ENCODE assay signal across 8 mouse cellular contexts in genomic region chr13:31557768-31558520, GRCm38 (mm10). TPM values are rescaled to one million over a fixed set of nuclear protein-coding genes. Genes with fewer than 3 reads are reported as not detected.
DNase-seq lines count a peak whose midpoint lies in the region; ATAC-seq and TF ChIP-seq lines count a peak whose summit lies in the region.
"Had no signal": no experiment of that assay in that cellular context is flagged by ENCODE, and none has a peak within 500 bp of the region (broad histone marks: within the 10 kb centered on the region; RNA-seq: fewer than 3 reads in every experiment).

No protein-coding gene starts in this region.

- no peaks in the 10 kb centered on the region for H3K36me3 ChIP-seq in forebrain, embryonic 15.5 days
- H3K36me3 ChIP-seq in hindbrain, postnatal 0 days (ENCODE audit: insufficient read depth, low read length): no peaks in the 10 kb centered on the region
- H3K36me3 ChIP-seq in limb, embryonic 14.5 days (ENCODE audit: control insufficient read depth, insufficient read depth, low read length): no peaks in the 10 kb centered on the region
- H3K36me3 ChIP-seq in midbrain, embryonic 12.5 days: no peaks in the 10 kb centered on the region
- H3K36me3 ChIP-seq in stomach, embryonic 15.5 days: no peaks in the 10 kb centered on the region

- H3K27me3 ChIP-seq in forebrain, embryonic 15.5 days: peaks cover 89% of the 10 kb centered on the region
- H3K27me3 ChIP-seq in hindbrain, postnatal 0 days (ENCODE audit: insufficient read depth, low read length): peaks cover 78% of the 10 kb centered on the region
- peaks cover 86% of the 10 kb centered on the region for H3K27me3 ChIP-seq in limb, embryonic 14.5 days (ENCODE audit: control insufficient read depth, insufficient read depth, low read length)
- H3K27me3 ChIP-seq in midbrain, embryonic 12.5 days: peaks cover 93% of the 10 kb centered on the region
- H3K27me3 ChIP-seq in stomach, embryonic 15.5 days (replicated peaks): peaks cover 53% of the 10 kb centered on the region

- no peak overlapping the region for H3K27ac ChIP-seq in forebrain, embryonic 15.5 days (replicated peaks)
- peak overlapping the region; percentile 45; the same call in 1 of the 2 replicates for H3K27ac ChIP-seq in hindbrain, postnatal 0 days
- H3K27ac ChIP-seq in limb, embryonic 14.5 days (replicated peaks; ENCODE audit: low read depth, low read length): no peak overlapping the region
- H3K27ac ChIP-seq in midbrain, embryonic 12.5 days (replicated peaks): no peak overlapping the region
- peak overlapping the region; percentile 88 for H3K27ac ChIP-seq in stomach, embryonic 15.5 days

- TF ChIP-seq POLR2A in limb, embryonic 14.5 days (IDR thresholded peaks at IDR 0.05; ENCODE audit: borderline replicate concordance, extremely low read depth, insufficient read depth, insufficient read length): no peak

- under 1% methylated on average over 72 of the region's 73 CpGs for WGBS in forebrain, embryonic 15.5 days
- under 1% methylated on average over 73 of the region's 73 CpGs for WGBS in hindbrain, postnatal 0 days
- WGBS in limb, embryonic 14.5 days: 1% methylated on average over 61 of the region's 73 CpGs
- WGBS in midbrain, embryonic 12.5 days: under 1% methylated on average over 69 of the region's 73 CpGs
- under 1% methylated on average over 62 of the region's 73 CpGs for WGBS in stomach, embryonic 15.5 days

- ATAC-seq in forebrain, embryonic 15.5 days (replicated peaks): peak; percentile 30
- ATAC-seq in hindbrain, postnatal 0 days: peak; percentile 33; the same call in 1 of the 2 replicates
- ATAC-seq in limb, embryonic 14.5 days (ENCODE audit: low FRiP score, low read depth): peak; percentile 39; the same call in 1 of the 2 replicates
- ATAC-seq in midbrain, embryonic 12.5 days (ENCODE audit: low FRiP score, low read depth): peak; percentile 29; the same call in 1 of the 2 replicates
- peak; percentile 86 for ATAC-seq in stomach, embryonic 15.5 days (ENCODE audit: insufficient read depth, low FRiP score, low read depth)

- peak overlapping the region; percentile 53 for H3K9ac ChIP-seq in forebrain, embryonic 15.5 days (replicated peaks)
- peak overlapping the region; percentile 44; the same call in 1 of the 2 replicates for H3K9ac ChIP-seq in hindbrain, postnatal 0 days (replicated peaks; ENCODE audit: low read length)
- peak overlapping the region; percentile 38 for H3K9ac ChIP-seq in limb, embryonic 14.5 days (ENCODE audit: low read depth, low read length, severe bottlenecking)
- H3K9ac ChIP-seq in midbrain, embryonic 12.5 days (replicated peaks): no peak overlapping the region
- peak overlapping the region; percentile 48; the same call in 1 of the 2 replicates for H3K9ac ChIP-seq in stomach, embryonic 15.5 days

- peak overlapping the region; percentile 98 for H3K4me2 ChIP-seq in forebrain, embryonic 15.5 days (replicated peaks)
- H3K4me2 ChIP-seq in hindbrain, postnatal 0 days (ENCODE audit: low read depth, low read length): peak overlapping the region; percentile 92
- H3K4me2 ChIP-seq in limb, embryonic 14.5 days (replicated peaks; ENCODE audit: low read depth, low read length, severe bottlenecking): peak overlapping the region; percentile 100
- H3K4me2 ChIP-seq in midbrain, embryonic 12.5 days (replicated peaks): peak overlapping the region; percentile 94
- peak overlapping the region; percentile 99 for H3K4me2 ChIP-seq in stomach, embryonic 15.5 days

- H3K9me3 ChIP-seq in forebrain, embryonic 15.5 days: no peaks in the 10 kb centered on the region
- H3K9me3 ChIP-seq in hindbrain, postnatal 0 days (ENCODE audit: low read length): no peaks in the 10 kb centered on the region
- no peaks in the 10 kb centered on the region for H3K9me3 ChIP-seq in limb, embryonic 14.5 days (ENCODE audit: control insufficient read depth, low read length)
- no peaks in the 10 kb centered on the region for H3K9me3 ChIP-seq in midbrain, embryonic 12.5 days
- no peaks in the 10 kb centered on the region for H3K9me3 ChIP-seq in stomach, embryonic 15.5 days

- peak; percentile 49 for DNase-seq in ES-CJ7 (ENCODE audit: low read depth, low spot score)
- peak; percentile 67 for DNase-seq in adrenal gland, postnatal 25 days
- DNase-seq in hindbrain, postnatal 0 days (ENCODE audit: low spot score): peak; percentile 10
- peak; percentile 28 for DNase-seq in limb, embryonic 14.5 days (ENCODE audit: low spot score)

- peaks cover 29% of the 10 kb centered on the region for H3K4me1 ChIP-seq in forebrain, embryonic 15.5 days
- H3K4me1 ChIP-seq in hindbrain, postnatal 0 days (ENCODE audit: insufficient read depth, low read length): peaks cover 16% of the 10 kb centered on the region
- peaks cover 16% of the 10 kb centered on the region; the same call in 1 of the 2 replicates for H3K4me1 ChIP-seq in limb, embryonic 14.5 days (ENCODE audit: control insufficient read depth, insufficient read depth, low read length)
- peaks cover 24% of the 10 kb centered on the region for H3K4me1 ChIP-seq in midbrain, embryonic 12.5 days
- H3K4me1 ChIP-seq in stomach, embryonic 15.5 days: peaks cover 15% of the 10 kb centered on the region; the same call in 1 of the 2 replicates

- peak overlapping the region; percentile 52 for H3K4me3 ChIP-seq in forebrain, embryonic 15.5 days
- H3K4me3 ChIP-seq in hindbrain, postnatal 0 days (ENCODE audit: low read length): peak overlapping the region; percentile 51
- H3K4me3 ChIP-seq in limb, embryonic 14.5 days (replicated peaks; ENCODE audit: low read length): peak overlapping the region; percentile 61
- peak overlapping the region; percentile 55 for H3K4me3 ChIP-seq in midbrain, embryonic 12.5 days
- peak overlapping the region; percentile 56 for H3K4me3 ChIP-seq in stomach, embryonic 15.5 days (replicated peaks)

- no peak for TF ChIP-seq CTCF in hindbrain, postnatal 0 days (IDR thresholded peaks at IDR 0.05; ENCODE audit: low read depth)

RNA-seq across cellular contexts. Expression of gene A530084C06Rik, which starts 1.2 kb away (rescaled TPM):
- 0.09 and 0.29 TPM in 2 replicates for total RNA-seq in adrenal gland, postnatal 25 days (2021)
- polyA plus RNA-seq in forebrain, embryonic 15.5 days (2015; fragmentation: Nextera tagmentation; extraction: Ambion mirVana): not detected in 2 replicates
- total RNA-seq in hindbrain, postnatal 0 days (2014; rRNA removed): 1.1 and 1.3 TPM in 2 replicates
- polyA plus RNA-seq in hindbrain, postnatal 0 days (2015; fragmentation: Nextera tagmentation; extraction: Ambion mirVana): not detected in 2 replicates
- polyA plus RNA-seq in limb, embryonic 14.5 days (2012; rRNA removed): 1.1 and 1.4 TPM in 2 replicates
- not detected in 2 replicates for polyA plus RNA-seq in limb, embryonic 14.5 days (2014; fragmentation: Nextera tagmentation; extraction: Ambion mirVana)
- polyA plus RNA-seq in midbrain, embryonic 12.5 days (2016; fragmentation: Nextera tagmentation; extraction: Ambion mirVana): not detected in 2 replicates
- polyA plus RNA-seq in stomach, embryonic 15.5 days (2015; fragmentation: Nextera tagmentation; extraction: Ambion mirVana): not detected in 2 replicates
- total RNA-seq: gastrocnemius, adult 8-10 months had no signal

RNA-seq across cellular contexts. Expression of gene Foxq1, which starts 2.0 kb away (rescaled TPM):
- total RNA-seq in adrenal gland, postnatal 25 days (2021): 0.15 and 0.19 TPM in 2 replicates
- polyA plus RNA-seq in forebrain, embryonic 15.5 days (2015; fragmentation: Nextera tagmentation; extraction: Ambion mirVana): 2.4 and 2.6 TPM in 2 replicates
- total RNA-seq in hindbrain, postnatal 0 days (2014; rRNA removed): 4.4 and 5.7 TPM in 2 replicates
- 1.7 and 1.8 TPM in 2 replicates for polyA plus RNA-seq in hindbrain, postnatal 0 days (2015; fragmentation: Nextera tagmentation; extraction: Ambion mirVana)
- 2.9 and 3.1 TPM in 2 replicates for polyA plus RNA-seq in limb, embryonic 14.5 days (2012; rRNA removed)
- 2.5 and 3.3 TPM in 2 replicates for polyA plus RNA-seq in limb, embryonic 14.5 days (2014; fragmentation: Nextera tagmentation; extraction: Ambion mirVana)
- polyA plus RNA-seq in midbrain, embryonic 12.5 days (2016; fragmentation: Nextera tagmentation; extraction: Ambion mirVana): 2.8 and 3.3 TPM in 2 replicates
- 15.1 and 16.7 TPM in 2 replicates for polyA plus RNA-seq in stomach, embryonic 15.5 days (2015; fragmentation: Nextera tagmentation; extraction: Ambion mirVana)

Comparison
In these comparisons a context has a peak if more than half of its experiments do, and no peak if none do; other contexts are left out.
1. DNase-seq: peak in every context shown above with its lines; median percentile 67 in adrenal gland, postnatal 25 days; 49 in ES-CJ7; 28 in limb, embryonic 14.5 days; 10 in hindbrain, postnatal 0 days.
2. ATAC-seq: peak in every context shown above with its lines; median percentile 86 in stomach, embryonic 15.5 days; 39 in limb, embryonic 14.5 days; 33 in hindbrain, postnatal 0 days; 30 in forebrain, embryonic 15.5 days; 29 in midbrain, embryonic 12.5 days.
3. H3K27ac ChIP-seq: peak in hindbrain, postnatal 0 days (single experiment) and stomach, embryonic 15.5 days (single experiment); none in forebrain, embryonic 15.5 days (single experiment), limb, embryonic 14.5 days (single experiment) and midbrain, embryonic 12.5 days (single experiment).
4. Peak in every context shown above with its lines, with median percentiles within 50 percentile points of each other: H3K4me2 ChIP-seq and H3K4me3 ChIP-seq.